Mouse (Mus musculus) CH12.LX (cell line): ENCODE measurements around the gene Rragd.

ENCODE experiments used
- CTCF ChIP-seq, 2 experiments: IDR thresholded peaks in 1 of 2; conservative IDR thresholded peaks in 1 of 2; 2 replicates each; pipeline ENCODE4 v1.5.1; 2011 to 2012; ENCODE audit warnings: low read depth in 2 of 2, low read length in 2 of 2, improper control_type of control experiment in 1 of 2, inconsistent platforms in 1 of 2, mild to moderate bottlenecking in 1 of 2, moderate library complexity in 1 of 2
- E2F4 ChIP-seq: IDR thresholded peaks from 2 replicates; pipeline ENCODE4 v1.6.1; 2011; ENCODE audit warnings: low read depth, low read length, improper control_type of control experiment; ENCODE audit not compliant: insufficient replicate concordance
- EP300 ChIP-seq: IDR thresholded peaks from 2 replicates; pipeline ENCODE4 v1.6.1; 2011; ENCODE audit warnings: low read length, improper control_type of control experiment
- GABPA ChIP-seq: IDR thresholded peaks from 2 replicates; pipeline ENCODE4 v1.6.1; 2012; ENCODE audit warnings: low read depth, low read length, improper control_type of control experiment, inconsistent platforms; ENCODE audit not compliant: insufficient replicate concordance
- JUND ChIP-seq: conservative IDR thresholded peaks from 2 replicates; pipeline ENCODE4 v1.6.1; 2011; ENCODE audit warnings: low read depth, low read length, improper control_type of control experiment
- MAFK ChIP-seq: IDR thresholded peaks from 2 replicates; pipeline ENCODE4 v1.6.1; 2011; ENCODE audit warnings: low read length, improper control_type of control experiment; ENCODE audit not compliant: insufficient replicate concordance
- MAX ChIP-seq: IDR thresholded peaks from 2 replicates; pipeline ENCODE4 v1.6.1; 2011; ENCODE audit warnings: low read length, improper control_type of control experiment
- MYC ChIP-seq: IDR thresholded peaks from 2 replicates; pipeline ENCODE4 v1.6.1; 2011; ENCODE audit warnings: low read depth, mild to moderate bottlenecking, improper control_type of control experiment, low read length
- POLR2A ChIP-seq: IDR thresholded peaks from 2 replicates; pipeline ENCODE4 v1.6.1; 2011; ENCODE audit warnings: low read depth, mild to moderate bottlenecking, improper control_type of control experiment, low read length
- RAD21 ChIP-seq: IDR thresholded peaks from 2 replicates; pipeline ENCODE4 v1.6.1; 2011; ENCODE audit warnings: low read depth, mild to moderate bottlenecking, low read length, improper control_type of control experiment, moderate library complexity
- SIN3A ChIP-seq: IDR thresholded peaks from 2 replicates; pipeline ENCODE4 v1.6.1; 2012; ENCODE audit warnings: low read length, improper control_type of control experiment, inconsistent platforms
- UBTF ChIP-seq: IDR thresholded peaks from 2 replicates; pipeline ENCODE4 v1.6.1; 2012; ENCODE audit warnings: low read depth, mild to moderate bottlenecking, inconsistent platforms, low read length, improper control_type of control experiment, moderate library complexity
- USF1 ChIP-seq: IDR thresholded peaks from 2 replicates; pipeline ENCODE4 v1.6.1; 2014; ENCODE audit warnings: low read depth, mild to moderate bottlenecking, inconsistent platforms, low read length, improper control_type of control experiment

GRCm38 (mm10) chr4:33061158-33061557 is 78.3 kb downstream of the Rragd start:
- TF ChIP-seq USF1 (no peak), JUND (no peak), E2F4 (no peak), CTCF (conservative IDR thresholded peaks at IDR 0.05 in 1 of 2, IDR thresholded peaks at IDR 0.05 in 1 of 2; ENCODE audit: low read depth in 2 of 2, low read length in 2 of 2) (no peak), GABPA (no peak), POLR2A (no peak), RAD21 (no peak), UBTF (no peak), SIN3A (no peak), EP300 (no peak), MAFK (no peak), MAX (no peak), MYC (no peak)
